Mouse (Mus musculus) forebrain, embryonic 13.5 days (tissue): ENCODE measurements around the gene Ddx54. TPM values are rescaled to one million over a fixed set of nuclear protein-coding genes. Genes with fewer than 3 reads are reported as not detected.

Source experiments
- ATAC-seq: fragments of 200-750 bp; cut with Nextera tagmentation; 2 replicates; pipeline ENCODE4 v1.8.0; 2017
- H3K27ac ChIP-seq: fragments of 300-500 bp; sonication (generic); 2 replicates; pipeline ENCODE4 v1.5.1; 2015; ENCODE audit warnings: inconsistent platforms, mild to moderate bottlenecking, moderate library complexity
- H3K27me3 ChIP-seq: fragments of 300-500 bp; sonication (generic); 2 replicates; pipeline ENCODE4 v1.6.1; 2015; ENCODE audit warnings: mild to moderate bottlenecking, inconsistent platforms
- H3K36me3 ChIP-seq: fragments of 300-500 bp; sonication (generic); 2 replicates; pipeline ENCODE4 v1.6.1; 2015; ENCODE audit warnings: mild to moderate bottlenecking, inconsistent platforms; ENCODE audit not compliant: poor library complexity, severe bottlenecking
- H3K4me1 ChIP-seq: fragments of 300-500 bp; sonication (generic); 2 replicates; pipeline ENCODE4 v1.6.1; 2015; ENCODE audit warnings: inconsistent platforms
- H3K4me2 ChIP-seq: fragments of 300-500 bp; sonication (generic); 2 replicates; pipeline ENCODE4 v1.6.1; 2015; ENCODE audit warnings: inconsistent platforms, mild to moderate bottlenecking, moderate library complexity
- H3K4me3 ChIP-seq: fragments of 300-500 bp; sonication (generic); 2 replicates; pipeline ENCODE4 v1.5.1; 2015; ENCODE audit warnings: mild to moderate bottlenecking, inconsistent platforms
- H3K9ac ChIP-seq: fragments of 300-500 bp; sonication (generic); 2 replicates; pipeline ENCODE4 v1.6.1; 2015; ENCODE audit warnings: mild to moderate bottlenecking, inconsistent platforms
- H3K9me3 ChIP-seq: fragments of 300-500 bp; sonication (generic); replicated peaks from 2 replicates; pipeline ENCODE4 v1.6.1; 2016; ENCODE audit warnings: inconsistent platforms
- WGBS: fragments of 180-500 bp; shearing (Covaris S2); methylation state at CpG from one replicate; pipeline ENCODE4 v1.1.7; 2015; 5-methylcytosine and 5-hydroxymethylcytosine counted together
- polyA plus RNA-seq: library from polyadenylated mRNA; unstranded; fragments of >200 nt; fragmentation: Nextera tagmentation; extraction: Ambion mirVana; gene quantifications from 2 replicates; pipeline ENCODE4 v1.2.1, GENCODE M21; 2015

Ddx54 gene
- polyA plus RNA-seq, 1 experiment from 2014 or later, result 45.3 TPM

DNA sequence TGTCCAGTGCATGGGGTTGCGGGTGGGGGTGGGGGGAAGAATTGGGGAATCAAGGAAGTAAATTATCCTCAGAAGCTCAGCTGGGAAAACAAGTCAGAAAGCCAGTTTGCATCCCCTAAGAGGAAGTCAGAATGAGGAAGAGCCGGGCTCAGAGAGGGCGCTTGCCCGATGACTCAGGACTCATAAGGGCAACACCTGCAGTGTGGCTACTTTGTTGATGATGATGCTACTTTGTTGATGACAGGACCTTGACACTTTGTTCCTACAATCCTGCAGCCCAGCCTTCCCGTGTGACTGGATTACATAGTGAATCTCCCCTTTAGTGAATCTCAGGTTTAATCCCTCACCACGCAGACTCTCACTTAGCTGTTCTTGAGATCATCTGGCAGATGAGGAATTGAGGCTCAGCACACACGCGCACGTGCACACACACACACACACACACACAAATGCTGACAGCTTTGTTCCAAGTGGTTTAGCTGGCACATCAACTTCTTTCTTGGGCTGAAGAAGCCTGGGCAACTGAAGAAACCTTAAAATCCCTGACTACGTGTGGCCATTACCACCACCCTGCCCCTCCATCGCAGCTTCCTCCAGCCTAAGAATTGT is 42.1 kb upstream of the Ddx54 start:
- 80% methylated on average over 11 of the region's 11 CpGs for WGBS
- Histone ChIP-seq H3K4me3 (no peak overlapping the region), H3K9me3 (no peaks in the 10 kb centered on the region), H3K9ac (no peak overlapping the region), H3K27ac (no peak overlapping the region), H3K36me3 (no peaks in the 10 kb centered on the region), H3K4me2 (no peak overlapping the region), H3K27me3 (no peaks in the 10 kb centered on the region), H3K4me1 (peaks cover 63% of the 10 kb centered on the region)
- ATAC-seq, result no peak

GRCm38 (mm10) chr5:120571056-120571740 is 41.3 kb upstream of the Ddx54 start:
- Histone ChIP-seq H3K36me3 (no peaks in the 10 kb centered on the region), H3K9me3 (no peaks in the 10 kb centered on the region), H3K9ac (0 out of 2 replicates have a peak overlapping the region, but pooled peaks have one; percentile 8), H3K27ac (no peak overlapping the region), H3K4me3 (no peak overlapping the region), H3K4me1 (peaks cover 55% of the 10 kb centered on the region), H3K4me2 (no peak overlapping the region), H3K27me3 (no peaks in the 10 kb centered on the region)
- 65% methylated on average over 14 of the region's 14 CpGs for WGBS
- ATAC-seq, result no peak

- H3K27me3 ChIP-seq, result no peaks in the 10 kb centered on the region
- H3K4me1 ChIP-seq, result peaks cover 41% of the 10 kb centered on the region
- ATAC-seq, result no peak
- no peaks in the 10 kb centered on the region for H3K9me3 ChIP-seq
- H3K4me3 ChIP-seq, result no peak overlapping the region
- 75% methylated on average over 10 of the region's 10 CpGs for WGBS
- no peaks in the 10 kb centered on the region; the same call in 1 of the 2 replicates for H3K36me3 ChIP-seq
- no peak overlapping the region for H3K9ac ChIP-seq
- H3K4me2 ChIP-seq, result no peak overlapping the region
- no peak overlapping the region for H3K27ac ChIP-seq
Measured at GRCm38 (mm10) chr5:120574469-120575063, 38.0 kb upstream of the Ddx54 start.

GRCm38 (mm10) chr5:120576781-120577301 is 35.7 kb upstream of the Ddx54 start:
- no peak overlapping the region for H3K4me2 ChIP-seq
- peaks cover 6% of the 10 kb centered on the region for H3K36me3 ChIP-seq
- 83% methylated on average over 11 of the region's 11 CpGs for WGBS
- H3K4me3 ChIP-seq, result no peak overlapping the region
- H3K9me3 ChIP-seq, result no peaks in the 10 kb centered on the region
- peaks cover 28% of the 10 kb centered on the region for H3K4me1 ChIP-seq
- no peak overlapping the region for H3K9ac ChIP-seq
- no peak overlapping the region for H3K27ac ChIP-seq
- no peaks in the 10 kb centered on the region for H3K27me3 ChIP-seq
- no peak for ATAC-seq

DNA sequence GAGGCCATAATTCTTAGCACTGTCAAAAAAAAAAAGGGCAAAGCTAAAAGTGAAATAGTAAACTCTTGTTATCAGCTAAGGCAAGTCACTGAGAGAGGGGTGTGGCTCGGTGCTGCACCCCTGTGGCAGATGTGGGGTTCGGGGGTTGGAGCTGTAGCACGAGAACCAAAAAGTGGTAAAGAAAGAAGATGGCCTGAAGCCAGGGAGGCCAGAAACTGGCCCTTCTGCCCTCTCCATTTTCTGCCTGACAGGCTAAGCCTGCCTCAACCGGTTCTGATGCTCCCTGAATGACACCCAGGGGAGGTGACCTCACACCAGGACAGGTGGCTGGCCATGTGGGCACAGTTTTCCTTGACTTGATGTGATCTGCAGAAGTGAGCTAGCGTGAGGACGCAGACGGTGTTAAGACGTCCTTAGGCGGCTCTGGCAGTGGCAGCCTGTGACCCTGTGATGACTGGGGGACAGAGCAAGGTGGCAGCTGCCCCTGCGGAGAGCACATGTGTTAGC is 34.6 kb upstream of the Ddx54 start:
- no peaks in the 10 kb centered on the region for H3K9me3 ChIP-seq
- no peak overlapping the region for H3K4me2 ChIP-seq
- no peak for ATAC-seq
- H3K27ac ChIP-seq, result 0 out of 2 replicates have a peak overlapping the region, but pooled peaks have one; percentile 14
- no peaks in the 10 kb centered on the region for H3K27me3 ChIP-seq
- peaks cover 15% of the 10 kb centered on the region for H3K36me3 ChIP-seq
- H3K9ac ChIP-seq, result no peak overlapping the region
- peaks cover 27% of the 10 kb centered on the region for H3K4me1 ChIP-seq
- H3K4me3 ChIP-seq, result no peak overlapping the region
- WGBS, result 66% methylated on average over 10 of the region's 10 CpGs

DNA sequence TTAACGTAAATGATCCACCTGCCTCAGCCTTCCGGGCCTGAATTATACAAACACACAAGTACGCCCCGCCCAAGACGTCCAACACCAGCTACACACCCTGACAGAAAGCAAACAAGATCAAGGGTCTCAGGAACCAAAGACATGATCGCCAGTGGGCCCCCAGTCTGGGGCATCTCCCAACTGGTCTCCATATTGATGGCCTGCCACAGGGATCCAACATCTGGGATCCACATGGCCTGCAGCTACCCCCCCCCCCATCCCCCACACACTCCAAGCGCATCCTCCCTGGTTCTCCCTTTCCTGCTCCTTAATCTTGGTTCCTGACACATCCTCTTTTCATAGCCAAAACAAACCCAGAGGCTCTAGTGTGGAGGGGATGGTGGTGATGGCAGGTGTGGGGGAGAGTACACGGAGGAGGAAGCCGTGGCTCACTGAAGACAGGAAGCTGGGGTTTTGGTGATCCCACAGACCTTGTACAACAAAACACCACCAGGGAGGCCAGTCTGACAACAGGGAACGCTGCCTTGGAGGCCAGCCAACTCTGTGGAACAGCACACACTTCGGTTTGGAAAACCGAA is 33.9 kb upstream of the Ddx54 start:
- ATAC-seq, result no peak
- H3K4me1 ChIP-seq, result peaks cover 27% of the 10 kb centered on the region
- H3K4me3 ChIP-seq, result no peak overlapping the region
- H3K36me3 ChIP-seq, result peaks cover 21% of the 10 kb centered on the region
- no peak overlapping the region for H3K4me2 ChIP-seq
- H3K9me3 ChIP-seq, result no peaks in the 10 kb centered on the region
- 67% methylated on average over 12 of the region's 12 CpGs for WGBS
- peak overlapping the region; percentile 66; the same call in 1 of the 2 replicates for H3K27ac ChIP-seq
- H3K27me3 ChIP-seq, result no peaks in the 10 kb centered on the region
- H3K9ac ChIP-seq, result no peak overlapping the region

- ATAC-seq, result peak; percentile 10; the same call in 1 of the 2 replicates
- H3K9ac ChIP-seq, result no peak overlapping the region
- peaks cover 27% of the 10 kb centered on the region for H3K4me1 ChIP-seq
- WGBS, result 72% methylated on average over 26 of the region's 26 CpGs
- peak overlapping the region; percentile 66 for H3K27ac ChIP-seq
- H3K4me2 ChIP-seq, result no peak overlapping the region
- no peak overlapping the region for H3K4me3 ChIP-seq
- H3K36me3 ChIP-seq, result peaks cover 29% of the 10 kb centered on the region
- no peaks in the 10 kb centered on the region for H3K9me3 ChIP-seq
- H3K27me3 ChIP-seq, result no peaks in the 10 kb centered on the region
Measured at GRCm38 (mm10) chr5:120579211-120579897, 33.2 kb upstream of the Ddx54 start.

DNA sequence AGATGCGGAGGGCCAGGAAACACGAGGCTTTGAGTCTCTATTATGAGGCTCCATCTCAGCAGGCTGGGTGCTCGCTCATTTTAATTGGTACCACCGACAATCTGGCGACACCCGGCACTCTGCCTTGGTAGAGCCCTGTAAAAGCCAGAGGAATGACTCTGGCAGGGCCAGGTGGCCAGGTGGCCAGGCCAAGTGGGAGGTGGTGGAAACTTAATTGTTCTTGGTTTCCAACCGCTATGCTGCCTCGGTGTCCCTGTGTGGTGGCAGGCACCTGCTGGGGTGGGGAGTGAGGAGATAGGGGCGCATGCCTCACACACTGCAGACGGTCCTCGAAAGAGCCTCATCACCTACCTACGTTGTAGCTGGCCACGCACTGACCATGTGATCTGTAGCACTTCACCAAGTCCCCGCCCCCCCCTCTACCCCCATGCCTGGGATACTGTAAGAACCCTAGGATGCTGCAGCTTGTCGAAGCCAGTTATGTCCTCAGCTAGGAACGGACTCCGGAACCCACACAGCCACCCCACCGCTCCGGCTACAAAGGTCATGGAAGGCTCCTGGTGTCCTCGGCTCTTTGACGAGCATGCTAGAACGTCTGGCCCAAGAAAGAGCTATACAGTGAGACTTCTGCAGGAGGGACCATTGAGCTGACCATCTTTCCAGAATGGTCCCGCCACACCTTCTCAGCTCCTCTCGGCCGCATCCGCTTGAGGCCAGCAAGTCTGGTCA is 32.5 kb upstream of the Ddx54 start:
- peaks cover 33% of the 10 kb centered on the region for H3K36me3 ChIP-seq
- H3K4me2 ChIP-seq, result no peak overlapping the region
- peak; percentile 50; the same call in 1 of the 2 replicates for ATAC-seq
- no peaks in the 10 kb centered on the region for H3K27me3 ChIP-seq
- peaks cover 32% of the 10 kb centered on the region for H3K4me1 ChIP-seq
- no peak overlapping the region for H3K9ac ChIP-seq
- H3K9me3 ChIP-seq, result no peaks in the 10 kb centered on the region
- WGBS, result 81% methylated on average over 26 of the region's 26 CpGs
- H3K4me3 ChIP-seq, result no peak overlapping the region
- peak overlapping the region; percentile 66; the same call in 1 of the 2 replicates for H3K27ac ChIP-seq

GRCm38 (mm10) chr5:120582002-120582401 is 30.5 kb upstream of the Ddx54 start:
- H3K4me3 ChIP-seq, result no peak overlapping the region
- peaks cover 33% of the 10 kb centered on the region for H3K36me3 ChIP-seq
- H3K27ac ChIP-seq, result no peak overlapping the region
- 90% methylated on average over 9 of the region's 9 CpGs for WGBS
- H3K27me3 ChIP-seq, result no peaks in the 10 kb centered on the region
- no peak overlapping the region for H3K9ac ChIP-seq
- peaks cover 44% of the 10 kb centered on the region for H3K4me1 ChIP-seq
- H3K9me3 ChIP-seq, result no peaks in the 10 kb centered on the region
- no peak for ATAC-seq
- H3K4me2 ChIP-seq, result no peak overlapping the region

DNA sequence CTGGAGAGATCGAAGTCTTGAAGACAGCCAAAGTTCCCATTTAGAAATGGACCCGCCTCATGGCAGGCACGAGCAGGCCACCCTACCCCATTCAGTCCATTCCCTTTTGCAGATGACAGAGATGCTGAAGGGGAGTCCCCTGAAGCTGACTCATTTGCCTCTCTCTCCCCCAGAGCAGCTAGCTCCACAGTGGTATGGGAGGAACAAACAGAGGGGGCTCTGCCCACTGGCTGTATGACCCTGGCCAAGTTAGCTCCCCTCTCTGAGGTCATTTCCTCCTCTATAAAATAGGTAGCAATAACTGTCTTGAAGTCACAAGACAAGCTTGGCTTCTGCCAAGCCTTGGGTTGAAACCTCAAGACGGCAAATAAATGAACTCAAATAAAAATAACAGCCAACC is 29.0 kb upstream of the Ddx54 start:
- Histone ChIP-seq H3K4me3 (no peak overlapping the region), H3K36me3 (peaks cover 33% of the 10 kb centered on the region), H3K27ac (no peak overlapping the region), H3K9me3 (no peaks in the 10 kb centered on the region), H3K4me2 (no peak overlapping the region), H3K9ac (no peak overlapping the region), H3K4me1 (peaks cover 47% of the 10 kb centered on the region), H3K27me3 (no peaks in the 10 kb centered on the region)
- ATAC-seq, result no peak
- WGBS, result 88% methylated on average over 4 of the region's 4 CpGs

- Histone ChIP-seq H3K4me3 (no peak overlapping the region), H3K36me3 (peaks cover 33% of the 10 kb centered on the region), H3K4me2 (no peak overlapping the region), H3K9ac (no peak overlapping the region), H3K27me3 (no peaks in the 10 kb centered on the region), H3K9me3 (no peaks in the 10 kb centered on the region), H3K4me1 (peaks cover 38% of the 10 kb centered on the region), H3K27ac (no peak overlapping the region)
- no peak for ATAC-seq
- 32% methylated on average over 15 of the region's 15 CpGs for WGBS
Measured at GRCm38 (mm10) chr5:120584968-120585367, 27.6 kb upstream of the Ddx54 start.
